Mouse (Mus musculus) macrophage (primary cell): ENCODE results near the gene Adarb2. TPM values are rescaled to one million over a fixed set of nuclear protein-coding genes. Genes with fewer than 3 reads are reported as not detected.

Experiments
- H3K27ac ChIP-seq: fragments of 350-480 bp; formaldehyde crosslinking; 2 replicates; pipeline ENCODE4 v1.9.0; 2021
- H3K36me3 ChIP-seq: fragments of 350-480 bp; formaldehyde crosslinking; 2 replicates; pipeline ENCODE4 v1.9.0; 2021; ENCODE audit errors: inconsistent target
- H3K4me3 ChIP-seq: fragments of 350-480 bp; formaldehyde crosslinking; 2 replicates; pipeline ENCODE4 v1.9.0; 2021; ENCODE audit errors: inconsistent target
- H3K79me2 ChIP-seq: fragments of 350-480 bp; formaldehyde crosslinking; 2 replicates; pipeline ENCODE4 v1.9.0; 2021; ENCODE audit errors: inconsistent target
- whole genome bisulfite sequencing: methylation state at CpG from one replicate; pipeline ENCODE4 v1.1.7; 2026; ENCODE audit warnings: inconsistent platforms; ENCODE audit not compliant: missing documents; 5-methylcytosine and 5-hydroxymethylcytosine counted together
- polyA plus RNA-seq: library from polyadenylated mRNA; stranded (reverse); fragments of 250-400 nt; gene quantifications from 3 replicates; pipeline ENCODE4 v1.2.4, GENCODE M21; 2018; ENCODE audit warnings: inconsistent platforms

The Adarb2 gene
- polyA plus RNA-seq, 1 experiment from 2014 or later: not detected

DNA sequence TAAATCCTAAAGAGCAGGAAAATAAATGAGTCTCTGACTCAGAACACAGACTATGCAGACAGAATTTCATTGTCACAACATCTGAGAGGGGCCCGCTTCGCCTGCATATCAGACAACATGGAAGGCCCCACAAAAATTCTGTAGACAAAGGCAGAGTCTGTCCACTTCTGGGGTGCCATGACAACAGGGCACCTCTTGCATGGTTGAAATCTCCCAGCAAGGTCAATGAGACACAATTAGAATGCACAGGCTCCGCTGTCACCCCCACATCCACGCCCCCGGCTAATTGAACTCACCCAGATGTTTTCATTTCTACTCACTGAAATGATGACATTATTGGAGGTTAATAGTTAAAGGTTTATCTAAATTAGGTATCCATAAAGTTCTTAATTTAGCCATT is 296.9 kb downstream of the Adarb2 start:
- WGBS: 100% methylated on average over 5 of the region's 5 CpGs
- Histone ChIP-seq H3K27ac (no peak overlapping the region), H3K36me3 (no peaks in the 10 kb centered on the region), H3K79me2 (no peaks in the 10 kb centered on the region), H3K4me3 (no peak overlapping the region)

DNA sequence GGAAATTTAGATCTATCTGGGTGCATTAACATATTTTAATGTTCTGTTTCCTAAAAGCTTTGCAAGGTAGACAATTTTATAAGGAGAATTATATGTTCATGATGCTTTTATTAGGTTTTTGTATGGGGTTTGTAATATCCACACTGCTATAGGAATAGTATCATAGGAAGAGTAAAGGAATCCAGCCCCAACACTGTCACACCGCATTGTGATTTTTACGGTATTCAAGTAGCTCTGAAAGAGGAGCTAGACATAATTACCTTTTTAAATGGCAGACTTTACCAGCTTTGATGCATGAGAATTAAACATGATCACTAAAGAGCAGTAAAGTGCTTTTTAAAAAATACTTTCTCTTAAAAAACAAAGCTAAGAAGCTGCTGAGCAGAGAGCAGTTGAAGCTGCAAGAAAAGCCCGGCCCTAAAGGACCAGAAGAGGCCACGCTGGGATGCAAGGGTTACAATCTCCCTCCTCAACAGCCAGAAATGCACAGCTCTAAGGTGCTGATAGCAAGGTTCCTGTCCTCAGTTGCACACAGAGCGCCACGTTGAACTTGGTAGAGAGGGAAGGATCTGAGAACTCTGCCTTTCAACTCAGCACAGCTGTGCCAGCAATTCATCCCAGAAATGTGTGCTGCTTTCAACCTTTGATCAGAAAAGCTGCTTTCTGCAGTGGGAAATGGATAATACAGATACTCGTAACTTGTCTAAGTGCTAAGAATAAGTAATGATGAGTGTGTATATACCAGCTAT is 308.6 kb downstream of the Adarb2 start:
- no peak overlapping the region for H3K4me3 ChIP-seq
- no peak overlapping the region for H3K27ac ChIP-seq
- H3K79me2 ChIP-seq: no peaks in the 10 kb centered on the region
- WGBS: 98% methylated on average over 7 of the region's 7 CpGs
- no peaks in the 10 kb centered on the region for H3K36me3 ChIP-seq

DNA sequence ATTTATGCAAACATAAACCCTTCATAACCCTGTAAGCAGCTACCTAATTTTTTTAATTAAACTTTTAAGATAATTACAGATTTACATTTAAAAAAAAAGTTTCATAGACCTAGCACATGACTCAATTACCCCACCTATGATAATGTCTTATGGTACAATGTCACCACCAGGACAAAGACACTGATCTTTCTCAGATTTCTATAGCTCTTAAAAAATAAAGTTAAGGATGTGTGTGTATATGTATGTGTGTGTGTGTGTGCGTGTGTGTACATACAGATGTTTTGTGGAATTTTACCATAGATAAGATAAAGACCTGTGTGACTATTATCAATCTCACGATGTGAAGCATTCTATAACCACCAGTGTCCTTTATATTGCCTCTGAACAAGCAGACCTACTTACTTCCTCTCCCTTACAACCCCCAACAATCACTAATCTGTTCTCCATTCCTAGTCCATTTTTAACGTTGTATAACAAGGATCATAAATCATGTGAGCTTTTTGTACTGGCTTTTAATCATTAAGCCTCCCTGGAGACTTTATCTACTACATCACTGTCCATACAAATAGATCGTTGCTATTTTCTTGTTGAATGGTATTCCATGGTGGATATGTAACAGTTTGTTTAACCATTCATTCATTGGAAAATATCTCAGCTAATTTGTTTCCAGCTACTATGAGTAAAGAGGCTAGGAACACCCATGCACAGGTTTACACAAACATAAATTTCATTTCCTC is 313.5 kb downstream of the Adarb2 start:
- no peaks in the 10 kb centered on the region for H3K36me3 ChIP-seq
- WGBS: 53% methylated on average over 4 of the region's 4 CpGs
- H3K79me2 ChIP-seq: no peaks in the 10 kb centered on the region
- no peak overlapping the region for H3K27ac ChIP-seq
- H3K4me3 ChIP-seq: no peak overlapping the region

- Histone ChIP-seq H3K36me3 (no peaks in the 10 kb centered on the region), H3K27ac (no peak overlapping the region), H3K79me2 (no peaks in the 10 kb centered on the region), H3K4me3 (no peak overlapping the region)
- WGBS: 70% methylated on average over 5 of the region's 5 CpGs
These were observed 316.5 kb downstream of the Adarb2 start for GRCm38 (mm10) chr13:8519204-8519603.

GRCm38 (mm10) chr13:8525748-8526631 is 323.3 kb downstream of the Adarb2 start:
- Histone ChIP-seq H3K36me3 (no peaks in the 10 kb centered on the region), H3K79me2 (no peaks in the 10 kb centered on the region), H3K27ac (no peak overlapping the region), H3K4me3 (no peak overlapping the region)
- WGBS: 95% methylated on average over 9 of the region's 9 CpGs

DNA sequence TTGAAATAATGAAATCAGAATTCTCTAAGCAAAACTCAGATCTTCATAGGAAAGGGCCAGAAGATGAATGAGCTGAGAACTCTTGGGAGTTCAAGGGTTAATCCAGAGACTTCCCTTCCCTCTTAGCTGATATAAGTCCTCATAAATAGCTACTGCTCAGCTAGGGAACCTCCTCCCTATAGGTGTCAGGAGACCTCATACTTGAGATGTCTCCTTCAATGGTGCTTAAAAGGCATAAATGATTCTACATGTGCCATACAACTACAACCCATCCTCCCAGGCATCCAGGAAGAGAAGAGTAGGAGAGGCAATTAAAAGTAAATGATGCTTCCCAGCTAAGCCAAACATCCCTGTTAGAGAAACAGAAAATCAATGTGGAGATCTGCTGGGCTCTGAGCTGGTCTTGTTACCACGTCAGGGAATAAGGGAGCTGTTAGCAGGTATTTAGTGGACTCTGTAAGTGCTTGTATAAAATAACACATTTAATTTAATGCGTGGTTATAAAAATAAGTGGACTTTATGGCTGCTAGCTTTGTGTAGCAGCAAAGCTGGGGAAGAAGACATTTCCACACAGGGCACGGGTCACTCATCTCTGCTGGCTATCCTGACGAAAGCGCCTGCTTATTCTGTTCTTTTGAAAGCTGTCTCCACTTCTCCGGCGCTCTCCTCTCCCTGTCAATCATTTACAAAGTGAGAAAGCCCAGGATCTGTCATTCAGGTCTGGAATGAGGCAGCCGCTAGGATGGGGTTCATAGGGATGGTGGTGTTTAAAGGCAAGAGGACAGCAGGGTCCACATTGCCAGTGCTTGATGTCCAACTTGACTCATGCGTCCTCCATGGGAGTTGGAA is 331.8 kb downstream of the Adarb2 start:
- Histone ChIP-seq H3K27ac (no peak overlapping the region), H3K79me2 (no peaks in the 10 kb centered on the region), H3K36me3 (no peaks in the 10 kb centered on the region), H3K4me3 (no peak overlapping the region)
- WGBS: 90% methylated on average over 9 of the region's 9 CpGs

DNA sequence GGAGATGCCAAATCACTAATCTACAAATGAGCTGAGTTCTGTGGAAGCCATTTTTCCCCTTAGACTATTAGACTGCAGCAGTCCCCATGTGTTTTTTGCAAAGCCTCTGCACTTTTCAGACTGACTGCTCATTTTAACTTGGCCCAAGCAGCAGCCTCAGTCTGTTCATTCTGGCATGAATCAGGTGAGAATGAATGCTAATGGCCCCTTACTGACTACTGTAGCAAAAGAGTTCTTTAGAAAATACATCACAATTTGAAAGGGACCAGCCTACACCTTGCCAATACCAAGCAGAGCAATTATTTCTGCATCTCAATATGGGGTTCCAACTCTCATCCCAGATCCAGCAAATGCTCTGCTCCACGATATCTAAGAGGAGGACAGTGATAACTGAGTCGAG is 335.8 kb downstream of the Adarb2 start:
- Histone ChIP-seq H3K4me3 (no peak overlapping the region), H3K36me3 (no peaks in the 10 kb centered on the region), H3K79me2 (no peaks in the 10 kb centered on the region), H3K27ac (no peak overlapping the region)
- 100% methylated on average over 2 of the region's 2 CpGs for WGBS

DNA sequence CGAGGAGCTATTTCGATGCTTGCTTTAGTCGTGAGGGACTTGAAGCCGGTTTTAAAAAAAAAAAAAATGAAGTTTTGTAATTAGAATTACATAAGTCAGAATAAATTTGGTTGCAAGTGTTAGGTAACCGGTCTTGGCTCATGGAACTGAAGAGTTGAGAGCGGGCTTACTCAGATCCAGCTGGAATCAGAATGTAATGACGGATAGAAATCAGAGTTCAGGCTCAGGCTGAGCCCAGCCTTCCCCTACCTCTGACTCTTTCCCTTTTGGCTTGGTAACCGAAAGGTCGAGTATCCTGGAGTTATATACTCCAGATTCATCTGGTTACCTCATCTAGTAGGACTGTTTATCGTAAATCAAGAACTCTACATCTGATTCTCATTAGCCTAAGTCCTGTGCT is 336.2 kb downstream of the Adarb2 start:
- Histone ChIP-seq H3K27ac (no peak overlapping the region), H3K4me3 (no peak overlapping the region), H3K36me3 (no peaks in the 10 kb centered on the region), H3K79me2 (no peaks in the 10 kb centered on the region)
- 89% methylated on average over 10 of the region's 10 CpGs for WGBS

DNA sequence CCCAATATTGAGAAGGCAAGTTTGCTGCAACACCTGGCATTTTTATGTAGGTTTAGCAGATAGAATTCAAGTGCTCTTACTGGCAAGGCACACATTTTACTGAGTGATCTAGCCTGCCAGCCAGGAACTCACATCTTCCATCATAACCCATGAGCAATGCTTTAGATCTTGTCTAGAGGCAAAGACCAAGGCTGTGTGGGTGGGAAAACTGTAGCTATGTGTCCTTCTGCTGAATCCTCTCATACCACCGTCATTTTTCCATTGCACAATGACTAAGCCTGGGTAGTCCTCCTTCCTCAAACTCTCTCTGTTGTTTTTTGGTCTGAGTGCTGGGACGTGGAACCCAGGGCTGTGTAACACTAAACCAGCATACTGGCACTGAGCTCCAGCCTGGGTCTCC is 340.0 kb downstream of the Adarb2 start:
- H3K27ac ChIP-seq: no peak overlapping the region
- H3K79me2 ChIP-seq: no peaks in the 10 kb centered on the region
- no peaks in the 10 kb centered on the region for H3K36me3 ChIP-seq
- no peak overlapping the region for H3K4me3 ChIP-seq
- WGBS: 79% methylated on average over 2 of the region's 2 CpGs

DNA sequence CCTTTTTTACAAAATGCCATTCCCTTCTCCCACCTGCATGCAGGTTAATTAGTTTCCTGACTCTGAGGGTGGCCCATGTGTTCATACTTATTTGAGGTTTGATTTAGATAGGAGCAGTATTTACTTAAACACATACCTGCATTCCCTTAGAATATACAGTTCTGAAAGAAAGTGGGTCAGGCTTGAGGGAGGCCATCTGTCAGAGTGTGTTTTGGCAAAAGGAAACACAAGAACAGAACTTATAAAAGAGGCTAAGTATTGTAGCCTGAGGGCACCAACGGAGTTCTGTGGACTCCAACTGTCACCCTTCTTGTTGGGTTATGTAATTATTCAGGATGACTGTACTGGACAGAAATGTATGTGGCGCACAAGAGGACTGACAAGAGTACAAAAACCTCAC is 349.6 kb downstream of the Adarb2 start:
- H3K36me3 ChIP-seq: no peaks in the 10 kb centered on the region
- 45% methylated on average over 2 of the region's 2 CpGs for WGBS
- no peaks in the 10 kb centered on the region for H3K79me2 ChIP-seq
- H3K4me3 ChIP-seq: no peak overlapping the region
- H3K27ac ChIP-seq: no peak overlapping the region

DNA sequence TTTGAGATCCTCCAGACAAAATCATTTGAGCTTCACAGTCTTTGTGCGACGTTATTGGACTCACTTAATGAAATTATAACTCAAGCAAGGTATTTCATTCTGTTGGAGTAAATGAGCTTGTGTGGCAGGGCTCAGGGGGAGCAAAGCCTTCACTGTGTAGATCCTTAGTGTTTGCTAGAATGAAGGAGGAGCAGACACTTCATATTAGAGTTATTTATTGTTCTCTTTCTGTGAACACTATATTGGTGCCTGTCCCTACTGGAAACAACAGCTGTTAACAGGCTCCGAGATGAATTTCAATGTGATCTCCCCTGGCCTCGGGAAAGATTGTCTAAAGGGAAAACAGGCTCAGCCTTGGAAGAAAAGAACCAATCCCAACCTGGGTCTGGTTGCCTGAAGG is 355.1 kb downstream of the Adarb2 start:
- Histone ChIP-seq H3K36me3 (no peaks in the 10 kb centered on the region), H3K4me3 (no peak overlapping the region), H3K79me2 (no peaks in the 10 kb centered on the region), H3K27ac (no peak overlapping the region)
- 97% methylated on average over 4 of the region's 4 CpGs for WGBS

- no peak overlapping the region for H3K4me3 ChIP-seq
- H3K36me3 ChIP-seq: no peaks in the 10 kb centered on the region
- H3K79me2 ChIP-seq: no peaks in the 10 kb centered on the region
- H3K27ac ChIP-seq: no peak overlapping the region
These were observed 357.8 kb downstream of the Adarb2 start for GRCm38 (mm10) chr13:8560485-8560884.

GRCm38 (mm10) chr13:8563161-8563560 is 360.5 kb downstream of the Adarb2 start:
- H3K79me2 ChIP-seq: no peaks in the 10 kb centered on the region
- H3K4me3 ChIP-seq: no peak overlapping the region
- no peak overlapping the region for H3K27ac ChIP-seq
- 87% methylated on average over 7 of the region's 7 CpGs for WGBS
- no peaks in the 10 kb centered on the region for H3K36me3 ChIP-seq
